Mouse (Mus musculus): Measurements from ENCODE around the gene Nf1.

The Nf1 gene

GRCm38 (mm10) chr11:79468097-79468496 lies 128.6 kb downstream of the Nf1 start:
- no peak for DNase-seq

- DNase-seq = no peak
These were observed 143.9 kb downstream of the Nf1 start for GRCm38 (mm10) chr11:79483392-79483791.

GRCm38 (mm10) chr11:79483876-79484528 lies 144.5 kb downstream of the Nf1 start:
- DNase-seq = no peak

GRCm38 (mm10) chr11:79484721-79485120 lies 145.2 kb downstream of the Nf1 start:
- no peak for DNase-seq

- no peak for DNase-seq
These were observed 155.7 kb downstream of the Nf1 start for GRCm38 (mm10) chr11:79494976-79495800.

GRCm38 (mm10) chr11:79502917-79503316 lies 163.4 kb downstream of the Nf1 start:
- DNase-seq = no peak

- DNase-seq = no peak
These were observed 164.4 kb downstream of the Nf1 start, which contains the start of gene Omg for GRCm38 (mm10) chr11:79503845-79504244. Gene Omg (minus strand): TSS chr11:79504084.

- no peak for DNase-seq
These were observed 165.0 kb downstream of the Nf1 start for GRCm38 (mm10) chr11:79504506-79504905.

GRCm38 (mm10) chr11:79511970-79512369 lies 172.5 kb downstream of the Nf1 start:
- DNase-seq = no peak

DNA sequence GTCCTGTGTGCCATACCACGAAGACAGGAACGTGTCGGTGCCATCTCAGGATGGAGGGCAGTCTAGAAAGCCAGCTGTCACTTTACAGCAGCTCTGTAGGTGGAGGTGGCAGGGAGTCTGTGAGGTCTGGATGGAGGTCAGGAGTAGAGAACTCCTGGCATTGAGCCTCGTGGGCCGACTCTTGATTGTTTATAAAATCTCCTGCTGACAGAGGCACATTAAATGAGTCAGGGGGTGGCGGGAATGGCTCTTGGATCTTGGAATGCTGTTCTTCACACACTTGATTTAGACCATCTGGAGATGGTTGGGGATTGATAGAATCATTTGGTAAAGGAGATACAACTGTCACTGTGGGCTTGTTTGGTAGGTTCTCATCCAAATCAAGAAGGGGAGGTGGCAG lies 175.8 kb downstream of the Nf1 start:
- no peak for DNase-seq

GRCm38 (mm10) chr11:79515798-79516197 lies 176.3 kb downstream of the Nf1 start:
- DNase-seq = no peak

DNA sequence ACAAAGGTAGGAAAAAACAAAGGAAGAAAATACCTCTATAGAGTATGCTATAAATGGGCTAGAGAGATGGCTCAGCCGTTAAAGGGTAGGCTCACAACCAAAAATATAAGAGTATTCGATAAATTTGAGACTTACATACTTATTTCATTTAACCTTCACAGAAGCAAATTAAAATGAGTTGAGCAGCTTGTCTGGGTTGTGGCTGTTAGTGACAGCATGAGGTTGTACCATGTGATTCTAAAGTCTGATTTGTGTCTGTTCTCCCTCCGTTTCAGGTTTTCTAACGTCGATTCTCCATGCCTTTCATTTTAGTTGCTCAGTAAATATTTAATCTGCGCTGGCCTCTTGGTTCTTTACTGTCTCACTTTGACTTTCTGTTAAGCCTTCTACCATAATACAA lies 179.8 kb downstream of the Nf1 start:
- no peak for DNase-seq

DNA sequence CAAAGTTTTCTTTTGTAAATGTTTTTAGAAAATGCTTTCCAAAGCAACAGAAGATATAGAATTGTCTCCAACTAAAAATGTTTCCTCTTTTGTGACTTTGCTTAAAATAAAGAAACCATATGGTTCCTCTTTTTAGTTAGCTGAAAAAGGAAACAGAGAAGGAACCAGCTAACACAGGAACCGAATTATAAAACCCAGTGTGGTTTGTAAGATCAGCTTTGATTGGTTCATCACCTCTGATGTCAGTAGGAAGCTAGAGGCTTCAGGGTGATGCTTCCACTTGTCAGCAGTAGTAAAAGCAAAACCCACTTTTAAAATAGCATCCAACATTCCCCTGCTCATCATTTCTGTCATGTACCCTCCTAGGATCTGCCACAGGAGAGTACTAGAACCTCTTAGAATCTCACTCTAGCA lies 180.4 kb downstream of the Nf1 start:
- DNase-seq = no peak

- DNase-seq = no peak
These were observed 181.3 kb downstream of the Nf1 start for GRCm38 (mm10) chr11:79520772-79521171.

DNA sequence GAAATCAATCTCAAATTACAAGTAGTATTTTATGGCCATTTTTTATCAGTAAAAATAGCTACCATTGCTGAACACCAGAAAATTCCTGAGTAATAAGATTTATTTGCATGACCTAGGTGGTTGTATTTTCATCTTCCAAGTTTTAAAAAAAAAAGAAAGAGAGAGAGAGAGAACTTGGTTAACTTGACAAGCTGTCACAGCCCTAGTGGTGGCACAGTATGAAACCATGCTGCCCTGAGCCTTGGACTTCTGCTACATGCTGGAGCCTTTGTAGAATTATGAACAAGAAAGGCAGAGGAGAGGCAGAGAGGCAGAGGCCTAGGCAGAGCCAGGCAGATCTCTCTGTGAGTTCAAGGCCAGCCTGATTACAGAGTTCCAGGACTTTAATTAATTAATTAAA lies 182.4 kb downstream of the Nf1 start:
- no peak for DNase-seq

DNA sequence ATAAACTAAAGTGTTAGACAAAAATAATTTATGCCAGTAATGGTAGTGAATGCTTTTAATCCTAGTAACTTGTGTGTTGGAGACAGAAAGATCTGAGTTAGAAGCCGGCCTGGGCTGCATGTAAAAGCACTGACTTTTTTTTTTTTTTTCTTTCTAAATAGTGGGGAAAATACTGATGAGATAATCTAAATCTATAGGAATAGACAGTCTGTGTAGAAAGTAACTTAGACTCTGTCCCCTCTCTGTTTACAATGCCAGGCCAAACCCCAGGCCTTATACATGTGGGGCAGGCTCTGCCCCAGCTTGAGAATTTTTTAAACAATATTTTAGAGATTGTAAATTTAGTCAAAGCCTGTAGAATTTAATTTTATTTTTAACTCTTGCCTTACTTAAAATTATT lies 183.5 kb downstream of the Nf1 start:
- no peak for DNase-seq

DNA sequence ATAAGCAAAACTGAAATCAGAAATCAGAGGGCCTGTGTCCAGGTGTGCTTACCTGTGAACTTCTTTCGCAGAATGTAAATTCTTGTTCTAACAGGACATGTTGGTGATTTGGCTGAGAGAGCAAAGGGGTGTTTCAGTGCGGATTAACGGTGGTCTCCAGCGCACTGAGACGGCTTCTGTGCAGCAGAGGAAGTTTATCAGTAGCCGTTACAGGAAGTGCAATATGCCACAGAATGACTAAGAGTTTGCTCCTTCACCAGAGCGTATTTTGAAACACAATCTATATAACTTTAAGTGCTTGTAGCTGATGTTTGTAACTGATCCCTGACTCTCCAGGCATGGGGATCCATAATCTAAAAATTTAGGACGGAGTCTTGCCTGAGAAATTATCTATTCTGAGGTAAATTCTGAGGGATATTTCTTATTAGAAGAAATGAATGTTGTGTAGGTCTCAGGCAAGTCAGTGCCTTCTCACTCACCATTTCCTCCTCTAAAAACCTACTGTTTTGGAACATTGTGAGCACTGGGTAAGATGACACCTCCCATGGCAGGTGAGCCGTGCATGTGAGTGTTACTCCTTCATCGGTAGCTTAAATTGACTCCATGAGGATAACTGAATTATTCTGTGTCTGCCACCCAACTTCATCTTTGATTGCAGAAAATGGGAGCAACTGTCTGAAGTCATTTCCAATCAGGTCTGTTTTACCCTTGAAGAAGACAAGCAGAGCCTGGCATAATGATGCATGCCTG lies 184.2 kb downstream of the Nf1 start, which contains the start of gene Evi2b:
Gene Evi2b (minus strand): TSS at position 203 of the 750 bp plus-strand sequence.
- DNase-seq = no peak

GRCm38 (mm10) chr11:79524310-79524575 lies 184.8 kb downstream of the Nf1 start:
- DNase-seq = no peak

DNA sequence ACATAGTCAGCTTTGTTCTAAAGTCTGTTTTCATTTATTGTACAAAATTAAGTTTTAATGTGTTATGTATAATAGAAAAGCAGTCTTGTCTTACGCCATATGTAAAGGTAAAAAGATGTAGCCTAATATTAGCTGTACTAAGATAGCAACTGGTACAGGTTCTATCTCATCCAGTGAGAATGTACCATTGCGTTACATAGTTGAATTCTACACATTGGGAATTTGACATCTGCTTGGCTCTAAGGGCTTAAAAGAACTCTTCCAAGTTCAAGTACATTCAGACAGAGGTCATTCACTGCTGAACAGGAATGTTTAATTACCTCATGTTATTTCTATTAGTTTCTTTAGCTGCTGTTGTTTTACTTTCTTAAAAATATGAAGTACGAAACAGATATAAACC lies 187.1 kb downstream of the Nf1 start:
- no peak for DNase-seq

GRCm38 (mm10) chr11:79527015-79527738 lies 187.7 kb downstream of the Nf1 start:
- peak; percentile 41 for DNase-seq

GRCm38 (mm10) chr11:79527739-79528384 lies 188.4 kb downstream of the Nf1 start:
- no peak for DNase-seq

DNA sequence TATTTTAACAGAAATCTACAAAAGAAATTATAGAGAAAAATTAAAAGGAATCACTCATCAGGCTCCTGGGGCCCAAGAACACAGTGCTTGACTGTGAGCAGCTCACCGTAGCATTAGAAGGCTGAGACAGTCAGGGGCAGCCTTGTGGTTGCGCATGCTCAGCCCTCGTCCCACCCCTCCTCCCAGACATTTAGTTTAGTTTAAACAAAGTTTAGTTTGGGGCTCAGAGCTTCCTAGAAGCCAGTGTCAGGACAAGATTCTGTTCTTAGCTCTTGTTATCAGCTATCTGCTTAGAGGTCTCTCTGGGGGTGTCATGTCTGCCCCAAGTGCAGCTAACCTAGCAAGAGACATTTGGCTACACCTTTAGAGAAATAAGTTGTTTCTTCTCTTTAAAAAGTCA lies 189.1 kb downstream of the Nf1 start:
- DNase-seq = no peak

DNA sequence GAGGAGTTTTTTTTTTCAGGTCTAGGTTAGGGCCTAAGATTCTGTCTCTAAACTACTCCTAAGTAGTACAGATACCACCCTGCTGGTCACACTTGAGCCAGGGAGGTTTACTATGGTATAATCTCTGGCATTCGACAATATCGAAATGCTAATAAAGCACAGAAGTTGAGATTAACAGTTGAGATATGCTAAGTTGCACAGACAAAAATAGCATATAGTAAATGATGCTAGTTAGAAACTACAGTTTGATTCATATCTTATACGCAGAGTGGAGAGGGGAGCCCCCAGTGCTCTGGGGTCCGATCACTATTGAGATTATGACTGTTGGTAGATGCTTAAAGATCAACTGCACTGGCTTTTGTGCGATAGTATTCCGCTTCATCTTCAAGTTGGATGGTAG lies 189.7 kb downstream of the Nf1 start:
- no peak for DNase-seq
